Mouse (Mus musculus) spleen, adult 2 months (tissue): Measurements from ENCODE around the gene Glp1r.

Experiments used
- CTCF ChIP-seq: fragments of 200-500 bp; IDR thresholded peaks from 2 replicates; pipeline ENCODE4 v1.5.1; 2011; ENCODE audit warnings: mild to moderate bottlenecking, inconsistent platforms; ENCODE audit not compliant: insufficient read depth, insufficient read length, insufficient replicate concordance; ENCODE audit errors: extremely low read depth
- POLR2A ChIP-seq: fragments of 200-500 bp; IDR thresholded peaks from 2 replicates; pipeline ENCODE4 v1.6.1; 2011; ENCODE audit warnings: low read depth, low read length, inconsistent platforms

DNA sequence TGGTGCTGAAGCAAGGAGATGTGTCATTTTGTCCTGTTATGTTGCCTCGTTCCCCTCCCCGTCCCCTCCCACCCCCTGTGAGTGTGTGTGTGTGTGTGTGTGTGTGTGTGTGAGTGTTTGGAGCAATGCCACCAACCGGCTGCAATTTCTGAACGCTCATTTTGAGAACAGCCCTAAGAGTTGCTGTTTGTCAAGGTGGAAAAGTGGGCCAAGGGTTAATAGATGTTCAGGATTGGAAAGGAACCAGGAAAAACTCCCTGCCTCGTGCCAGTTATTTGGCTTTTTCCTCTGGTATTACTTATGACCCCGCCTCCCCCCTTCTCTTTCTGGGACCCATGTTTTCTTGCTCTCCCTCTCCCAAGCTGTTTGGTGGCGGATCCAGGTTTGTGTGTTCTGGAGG lies 41.0 kb upstream of the Glp1r start:
- no peak for TF ChIP-seq POLR2A
- no peak for TF ChIP-seq CTCF
